Mouse (Mus musculus): Measurements from ENCODE around the gene Dpyd. TPM values are rescaled to one million over a fixed set of nuclear protein-coding genes. Genes with fewer than 3 reads are reported as not detected.

Gene Dpyd
- total and polyA plus RNA-seq, 3 experiments, result 2.0 to 4.5 (median 4.3) TPM

DNA sequence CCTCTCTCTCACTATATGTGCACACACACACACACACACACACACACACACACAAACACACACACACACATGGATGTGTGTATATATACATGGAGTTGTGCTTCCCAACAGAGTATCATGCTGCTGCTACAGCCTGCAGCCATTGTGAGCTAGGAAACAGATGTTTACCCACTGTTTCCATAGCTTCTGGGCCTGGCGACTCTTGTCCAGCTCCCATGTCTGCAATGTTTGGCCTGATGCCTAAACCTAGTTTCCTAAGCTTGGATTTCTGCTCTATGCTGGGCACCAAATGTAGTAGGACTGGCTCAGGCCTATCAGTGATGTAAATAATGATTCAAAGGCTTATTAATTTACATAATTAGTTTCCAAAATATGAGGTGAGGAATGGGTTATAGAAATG, 524.7 kb downstream of the Dpyd start:
- H3K4me1 ChIP-seq (ENCODE audit: control insufficient read depth, insufficient read depth, low read length), result no peaks in the 10 kb centered on the region
- intact Hi-C loops (cut with DNase I), result no loop called here
- no peak for DNase-seq
- no peak overlapping the region for H3K4me3 ChIP-seq
- no peaks in the 10 kb centered on the region for H3K36me3 ChIP-seq (ENCODE audit: control insufficient read depth, insufficient read depth, low read length)
- no peak overlapping the region for H3K9ac ChIP-seq (ENCODE audit: low read depth, low read length)
- TF ChIP-seq POLR2A (IDR thresholded peaks at IDR 0.05; ENCODE audit: insufficient read depth, low read depth, low read length) (no peak), EP300 (IDR thresholded peaks at IDR 0.05; ENCODE audit: insufficient read depth, low read depth, low read length) (no peak), CTCF (IDR thresholded peaks at IDR 0.05) (no peak)
- no peak overlapping the region for H3K27ac ChIP-seq
- no peaks in the 10 kb centered on the region for H3K27me3 ChIP-seq (ENCODE audit: control insufficient read depth, insufficient read depth, low read length)
- H3K79me2 ChIP-seq (replicated peaks; ENCODE audit: control insufficient read depth, insufficient read depth, low read length), result no peaks in the 10 kb centered on the region
- WGBS, result 23% methylated on average over 1 of the region's 1 CpGs

DNA sequence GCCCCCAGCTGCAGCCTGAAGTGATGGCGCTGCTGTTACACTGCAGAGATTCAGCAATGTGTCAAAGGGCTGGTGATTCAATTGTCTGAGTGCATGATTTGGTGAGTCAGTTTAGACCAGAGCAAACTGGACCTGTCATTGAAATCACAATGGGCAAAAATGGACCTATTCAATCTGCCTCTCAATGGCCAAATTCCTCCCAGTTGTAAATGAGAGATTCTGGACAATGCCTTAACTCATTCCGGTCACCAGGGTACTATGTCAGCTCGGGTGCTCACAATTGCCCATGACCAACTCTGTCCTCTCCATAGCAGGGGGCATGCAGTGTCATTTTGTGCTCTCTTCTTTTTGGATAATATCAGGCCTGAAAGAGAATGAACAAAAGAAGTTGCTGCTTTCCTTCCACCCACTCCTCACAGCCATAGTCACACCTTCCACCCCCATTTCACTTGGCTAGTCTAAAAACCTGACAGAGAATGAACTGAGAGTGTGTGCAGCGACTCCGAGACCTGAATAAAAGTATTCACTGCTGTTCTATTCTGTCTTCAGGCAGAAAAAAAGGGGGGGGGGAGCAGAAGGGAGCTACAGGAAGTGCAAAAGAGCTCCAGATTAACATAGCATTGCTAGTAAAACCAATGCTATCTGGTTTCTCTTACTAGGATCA, 533.4 kb downstream of the Dpyd start:
- TF ChIP-seq CTCF (IDR thresholded peaks at IDR 0.05), result no peak
- no peak for TF ChIP-seq POLR2A (IDR thresholded peaks at IDR 0.05; ENCODE audit: insufficient read depth, low read depth, low read length)
- no peak for TF ChIP-seq EP300 (IDR thresholded peaks at IDR 0.05; ENCODE audit: insufficient read depth, low read depth, low read length)
- intact Hi-C loops (cut with DNase I), result no loop called here
- 81% methylated on average over 5 of the region's 5 CpGs for WGBS

DNA sequence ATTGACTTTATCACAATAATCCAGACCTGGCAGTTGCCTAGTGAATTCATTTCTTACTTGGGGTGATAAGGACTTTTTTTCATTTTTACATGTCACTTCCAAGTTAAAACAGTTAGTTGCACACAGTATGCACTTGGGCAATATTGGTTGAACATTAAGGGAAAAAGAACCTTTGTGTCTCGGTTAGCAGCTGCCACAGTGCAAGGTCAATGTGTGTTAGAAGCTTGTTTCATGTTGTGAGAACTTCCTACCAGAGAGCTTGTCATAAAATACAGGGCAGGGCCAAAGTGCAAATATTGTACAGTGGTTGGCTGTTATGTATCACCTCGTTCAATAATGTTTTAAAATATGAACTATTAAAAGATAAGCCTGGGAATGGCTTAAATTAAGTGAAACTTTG, 564.1 kb downstream of the Dpyd start:
- DNase-seq, result no peak
- 42% methylated on average over 2 of the region's 2 CpGs for WGBS
- no peaks in the 10 kb centered on the region for H3K79me2 ChIP-seq (replicated peaks; ENCODE audit: control insufficient read depth, insufficient read depth, low read length)
- TF ChIP-seq EP300 (IDR thresholded peaks at IDR 0.05; ENCODE audit: insufficient read depth, low read depth, low read length) (no peak), POLR2A (IDR thresholded peaks at IDR 0.05; ENCODE audit: insufficient read depth, low read depth, low read length) (no peak), CTCF (IDR thresholded peaks at IDR 0.05) (no peak)
- no peak overlapping the region for H3K9ac ChIP-seq (ENCODE audit: low read depth, low read length)
- H3K4me3 ChIP-seq, result no peak overlapping the region
- no peaks in the 10 kb centered on the region for H3K27me3 ChIP-seq (ENCODE audit: control insufficient read depth, insufficient read depth, low read length)
- no peak overlapping the region for H3K27ac ChIP-seq
- H3K36me3 ChIP-seq (ENCODE audit: control insufficient read depth, insufficient read depth, low read length), result no peaks in the 10 kb centered on the region
- H3K4me1 ChIP-seq (ENCODE audit: control insufficient read depth, insufficient read depth, low read length), result no peaks in the 10 kb centered on the region
- intact Hi-C loops (cut with DNase I), result no loop called here

More for the DNA sequence above, 533.4 kb downstream of the Dpyd start:
- Histone ChIP-seq H3K27me3 (ENCODE audit: control insufficient read depth, insufficient read depth, low read length) (no peaks in the 10 kb centered on the region), H3K79me2 (replicated peaks; ENCODE audit: control insufficient read depth, insufficient read depth, low read length) (no peaks in the 10 kb centered on the region), H3K36me3 (ENCODE audit: control insufficient read depth, insufficient read depth, low read length) (no peaks in the 10 kb centered on the region), H3K4me1 (ENCODE audit: control insufficient read depth, insufficient read depth, low read length) (no peaks in the 10 kb centered on the region), H3K4me3 (no peak overlapping the region), H3K9ac (ENCODE audit: low read depth, low read length) (no peak overlapping the region), H3K27ac (no peak overlapping the region)
- no peak for DNase-seq

DNA sequence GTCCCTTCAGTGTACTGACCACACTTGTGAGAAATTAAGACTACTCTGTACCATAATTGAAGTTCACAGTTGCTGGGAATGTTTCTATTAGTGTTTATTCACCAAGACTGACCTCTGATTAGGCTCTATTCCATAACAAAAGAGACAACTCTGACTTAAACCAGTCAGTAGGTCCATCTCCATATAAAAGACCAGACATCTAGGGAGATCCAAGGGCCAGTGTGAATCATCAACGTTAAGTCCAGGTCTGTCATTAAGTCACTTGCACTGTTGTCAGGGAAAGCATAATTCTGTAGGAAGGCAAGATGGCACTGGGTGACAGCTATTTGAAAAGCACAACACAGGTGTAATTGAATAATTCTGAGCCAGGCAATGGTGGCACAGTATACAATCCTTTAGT, 566.1 kb downstream of the Dpyd start:
- no peaks in the 10 kb centered on the region for H3K36me3 ChIP-seq (ENCODE audit: control insufficient read depth, insufficient read depth, low read length)
- no peak overlapping the region for H3K4me3 ChIP-seq
- TF ChIP-seq CTCF (IDR thresholded peaks at IDR 0.05) (no peak), EP300 (IDR thresholded peaks at IDR 0.05; ENCODE audit: insufficient read depth, low read depth, low read length) (no peak), POLR2A (IDR thresholded peaks at IDR 0.05; ENCODE audit: insufficient read depth, low read depth, low read length) (no peak)
- H3K79me2 ChIP-seq (replicated peaks; ENCODE audit: control insufficient read depth, insufficient read depth, low read length), result no peaks in the 10 kb centered on the region
- no peak for DNase-seq
- H3K9ac ChIP-seq (ENCODE audit: low read depth, low read length), result no peak overlapping the region
- no peaks in the 10 kb centered on the region for H3K4me1 ChIP-seq (ENCODE audit: control insufficient read depth, insufficient read depth, low read length)
- no peak overlapping the region for H3K27ac ChIP-seq
- 88% methylated on average over 1 of the region's 1 CpGs for WGBS
- intact Hi-C loops (cut with DNase I), result no loop called here
- H3K27me3 ChIP-seq (ENCODE audit: control insufficient read depth, insufficient read depth, low read length), result no peaks in the 10 kb centered on the region

- TF ChIP-seq CTCF (IDR thresholded peaks at IDR 0.05) (no peak), POLR2A (IDR thresholded peaks at IDR 0.05; ENCODE audit: insufficient read depth, low read depth, low read length) (no peak), EP300 (IDR thresholded peaks at IDR 0.05; ENCODE audit: insufficient read depth, low read depth, low read length) (no peak)
- no peak for DNase-seq
- H3K27me3 ChIP-seq (ENCODE audit: control insufficient read depth, insufficient read depth, low read length), result no peaks in the 10 kb centered on the region
- WGBS, result 66% methylated on average over 5 of the region's 5 CpGs
- no peaks in the 10 kb centered on the region for H3K4me1 ChIP-seq (ENCODE audit: control insufficient read depth, insufficient read depth, low read length)
- no peak overlapping the region for H3K4me3 ChIP-seq
- no peak overlapping the region for H3K27ac ChIP-seq
- no peaks in the 10 kb centered on the region for H3K79me2 ChIP-seq (replicated peaks; ENCODE audit: control insufficient read depth, insufficient read depth, low read length)
- no peak overlapping the region for H3K9ac ChIP-seq (ENCODE audit: low read depth, low read length)
- intact Hi-C loops (cut with DNase I), result no loop called here
- H3K36me3 ChIP-seq (ENCODE audit: control insufficient read depth, insufficient read depth, low read length), result no peaks in the 10 kb centered on the region
Observed at GRCm38 (mm10) chr3:119143034-119143433, 581.1 kb downstream of the Dpyd start.

- no peaks in the 10 kb centered on the region for H3K36me3 ChIP-seq (ENCODE audit: control insufficient read depth, insufficient read depth, low read length)
- no peaks in the 10 kb centered on the region for H3K27me3 ChIP-seq (ENCODE audit: control insufficient read depth, insufficient read depth, low read length)
- 92% methylated on average over 1 of the region's 1 CpGs for WGBS
- H3K4me3 ChIP-seq, result no peak overlapping the region
- H3K9ac ChIP-seq (ENCODE audit: low read depth, low read length), result no peak overlapping the region
- no peaks in the 10 kb centered on the region for H3K4me1 ChIP-seq (ENCODE audit: control insufficient read depth, insufficient read depth, low read length)
- H3K79me2 ChIP-seq (replicated peaks; ENCODE audit: control insufficient read depth, insufficient read depth, low read length), result no peaks in the 10 kb centered on the region
- no peak overlapping the region for H3K27ac ChIP-seq
- intact Hi-C loops (cut with DNase I), result no loop called here
- no peak for DNase-seq
- TF ChIP-seq EP300 (IDR thresholded peaks at IDR 0.05; ENCODE audit: insufficient read depth, low read depth, low read length), result no peak
- no peak for TF ChIP-seq POLR2A (IDR thresholded peaks at IDR 0.05; ENCODE audit: insufficient read depth, low read depth, low read length)
- no peak for TF ChIP-seq CTCF (IDR thresholded peaks at IDR 0.05)
Observed at GRCm38 (mm10) chr3:119144788-119145187, 582.9 kb downstream of the Dpyd start.

Measured in heart, adult 2 months (tissue).